In genomic region chr7:29327087-29327486, GRCm38 (mm10) we compare ENCODE assay signal across 17 mouse cellular contexts. TPM values are rescaled to one million over a fixed set of nuclear protein-coding genes. Genes with fewer than 3 reads are reported as not detected.
"Had no signal": no experiment of that assay in that cellular context is flagged by ENCODE, and none has a peak within 500 bp of the region (broad histone marks: within the 10 kb centered on the region; RNA-seq: fewer than 3 reads in every experiment).

No protein-coding gene starts in this region.

- DNase-seq: retina, postnatal 1 day; right cerebral cortex, adult 18-20 months; right cerebral cortex, postnatal 14 days; right cerebral cortex, postnatal 4 days; spleen, adult 18-20 months; thymus, adult 18-20 months; thymus, adult 2 months; thymus, postnatal 14 days; thymus, postnatal 25 days; thymus, postnatal 36 days; thymus, postnatal 4 days had no signal

- H3K27ac ChIP-seq: neural tube, embryonic 12.5 days; neural tube, embryonic 13.5 days; neural tube, embryonic 15.5 days; stomach, embryonic 15.5 days; stomach, postnatal 0 days had no signal

- H3K4me3 ChIP-seq: neural tube, embryonic 12.5 days; neural tube, embryonic 13.5 days; neural tube, embryonic 15.5 days; stomach, embryonic 15.5 days had no signal

RNA-seq across cellular contexts. Expression of gene Dpf1, which starts 23.3 kb away (rescaled TPM):
- total RNA-seq: neutrophil, adult 5-6 weeks had no signal

RNA-seq across cellular contexts. Expression of gene Ppp1r14a, which starts 38.0 kb away (rescaled TPM):
- total RNA-seq: neutrophil, adult 5-6 weeks had no signal
